In the genomic region with DNA sequence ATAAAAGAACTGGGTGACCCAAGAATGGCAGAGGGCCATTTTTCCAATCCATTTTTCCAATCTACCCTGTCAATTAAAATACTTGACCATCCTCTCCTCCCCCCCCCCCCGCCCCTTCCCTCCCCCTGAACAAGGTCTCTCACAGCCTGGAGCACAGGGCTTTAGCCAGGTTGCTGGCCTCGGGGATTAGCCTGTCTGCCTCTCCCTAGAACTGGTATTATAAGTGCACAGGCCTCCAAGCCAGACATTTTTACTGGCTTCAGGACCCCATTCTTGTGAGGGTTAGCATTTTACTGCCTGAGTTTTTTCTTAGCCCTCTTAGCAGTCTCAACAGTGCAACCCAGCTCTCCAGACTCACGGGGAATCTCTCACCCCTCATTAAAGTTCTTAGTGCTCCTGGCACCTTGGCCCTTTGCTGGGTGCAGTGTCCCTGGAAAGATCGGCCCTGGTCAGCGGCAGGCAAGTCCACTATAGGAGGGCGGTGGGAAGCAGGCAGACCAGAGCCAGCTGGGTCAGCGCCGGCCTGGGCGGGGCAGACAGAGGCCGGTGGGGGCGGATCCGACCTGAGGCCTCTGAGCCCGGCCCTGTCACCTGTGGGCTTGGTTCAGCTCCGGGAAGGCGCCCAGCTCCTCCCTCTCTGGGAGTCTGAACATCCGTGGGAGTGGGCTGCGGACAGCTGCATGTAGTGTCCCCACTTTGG, we compare ENCODE assay signal across 9 mouse cellular contexts. TPM values are rescaled to one million over a fixed set of nuclear protein-coding genes. Genes with fewer than 3 reads are reported as not detected.
DNase-seq lines count a peak whose midpoint lies in the region; ATAC-seq and TF ChIP-seq lines count a peak whose summit lies in the region.
"Had no signal": no experiment of that assay in that cellular context is flagged by ENCODE, and none has a peak within 500 bp of the region (broad histone marks: within the 10 kb centered on the region; RNA-seq: fewer than 3 reads in every experiment).

TSS of gene Wdr72 (plus strand) at position 596 of the 700 bp plus-strand sequence.

- no peaks in the 10 kb centered on the region for H3K9me3 ChIP-seq in heart, embryonic 11.5 days (replicated peaks; ENCODE audit: control insufficient read depth, low read length)
- H3K9me3 ChIP-seq in hindbrain, embryonic 12.5 days (replicated peaks): no peaks in the 10 kb centered on the region
- H3K9me3 ChIP-seq in limb, embryonic 14.5 days (ENCODE audit: control insufficient read depth, low read length): no peaks in the 10 kb centered on the region
- no peaks in the 10 kb centered on the region for H3K9me3 ChIP-seq in midbrain, embryonic 15.5 days

- no peak for TF ChIP-seq POLR2A in limb, embryonic 14.5 days (IDR thresholded peaks at IDR 0.05; ENCODE audit: borderline replicate concordance, extremely low read depth, insufficient read depth, insufficient read length)

- peak within 1 kb of the TSS; percentile 40 for H3K4me3 ChIP-seq in heart, embryonic 11.5 days (ENCODE audit: low read depth, low read length)
- peak within 1 kb of the TSS; percentile 19 for H3K4me3 ChIP-seq in hindbrain, embryonic 12.5 days
- H3K4me3 ChIP-seq in limb, embryonic 14.5 days (replicated peaks; ENCODE audit: low read length): peak within 1 kb of the TSS; percentile 35
- H3K4me3 ChIP-seq in midbrain, embryonic 15.5 days: peak within 1 kb of the TSS; percentile 7; the same call in 1 of the 2 replicates

- no peaks in the 10 kb centered on the region for H3K27me3 ChIP-seq in heart, embryonic 11.5 days (ENCODE audit: control insufficient read depth, insufficient read depth, low read length)
- H3K27me3 ChIP-seq in hindbrain, embryonic 12.5 days: 0 out of 2 replicates have a peak, but pooled peaks cover 6% of the 10 kb centered on the region
- no peaks in the 10 kb centered on the region for H3K27me3 ChIP-seq in limb, embryonic 14.5 days (ENCODE audit: control insufficient read depth, insufficient read depth, low read length)
- no peaks in the 10 kb centered on the region; the same call in 1 of the 2 replicates for H3K27me3 ChIP-seq in midbrain, embryonic 15.5 days (replicated peaks)
- H3K27me3 ChIP-seq: CH12.LX had no signal

- peak; percentile 59 for ATAC-seq in heart, embryonic 11.5 days (replicated peaks; ENCODE audit: insufficient number of reproducible peaks, low FRiP score, low TSS enrichment)
- ATAC-seq in hindbrain, embryonic 12.5 days (ENCODE audit: low FRiP score): no peak
- ATAC-seq in limb, embryonic 14.5 days (ENCODE audit: low FRiP score, low read depth): peak; percentile 47; the same call in 1 of the 2 replicates
- no peak for ATAC-seq in midbrain, embryonic 15.5 days (replicated peaks)

- WGBS in heart, embryonic 11.5 days (ENCODE audit: insufficient replicate concordance): 4% methylated on average over 16 of the region's 17 CpGs
- 8% methylated on average over 16 of the region's 17 CpGs for WGBS in hindbrain, embryonic 12.5 days
- WGBS in limb, embryonic 14.5 days: 5% methylated on average over 16 of the region's 17 CpGs
- WGBS in midbrain, embryonic 15.5 days: 4% methylated on average over 17 of the region's 17 CpGs

- H3K9ac ChIP-seq in heart, embryonic 11.5 days (ENCODE audit: low read depth, low read length): 0 out of 2 replicates have a peak within 1 kb of the TSS, but pooled peaks have one; percentile 29
- H3K9ac ChIP-seq in hindbrain, embryonic 12.5 days: no peak within 1 kb of the TSS
- peak within 1 kb of the TSS; percentile 46; the same call in 1 of the 2 replicates for H3K9ac ChIP-seq in limb, embryonic 14.5 days (ENCODE audit: low read depth, low read length, severe bottlenecking)
- no peak within 1 kb of the TSS for H3K9ac ChIP-seq in midbrain, embryonic 15.5 days

- H3K4me1 ChIP-seq in heart, embryonic 11.5 days (ENCODE audit: control insufficient read depth, insufficient read depth, low read length): 0 out of 2 replicates have a peak, but pooled peaks cover 2% of the 10 kb centered on the region
- H3K4me1 ChIP-seq in hindbrain, embryonic 12.5 days: peaks cover 7% of the 10 kb centered on the region
- 0 out of 2 replicates have a peak, but pooled peaks cover 2% of the 10 kb centered on the region for H3K4me1 ChIP-seq in limb, embryonic 14.5 days (ENCODE audit: control insufficient read depth, insufficient read depth, low read length)
- H3K4me1 ChIP-seq in midbrain, embryonic 15.5 days: peaks cover 4% of the 10 kb centered on the region

- H3K4me2 ChIP-seq in heart, embryonic 11.5 days: peak within 1 kb of the TSS; percentile 71
- peak within 1 kb of the TSS; percentile 48 for H3K4me2 ChIP-seq in hindbrain, embryonic 12.5 days (replicated peaks)
- peak within 1 kb of the TSS; percentile 67 for H3K4me2 ChIP-seq in limb, embryonic 14.5 days (replicated peaks; ENCODE audit: low read depth, low read length, severe bottlenecking)
- peak within 1 kb of the TSS; percentile 32 for H3K4me2 ChIP-seq in midbrain, embryonic 15.5 days

- no peaks in the 10 kb centered on the region for H3K36me3 ChIP-seq in heart, embryonic 11.5 days (ENCODE audit: control insufficient read depth, insufficient read depth, low read length)
- H3K36me3 ChIP-seq in hindbrain, embryonic 12.5 days: no peaks in the 10 kb centered on the region
- no peaks in the 10 kb centered on the region for H3K36me3 ChIP-seq in limb, embryonic 14.5 days (ENCODE audit: control insufficient read depth, insufficient read depth, low read length)
- no peaks in the 10 kb centered on the region for H3K36me3 ChIP-seq in midbrain, embryonic 15.5 days (replicated peaks)

- no peak within 1 kb of the TSS for H3K27ac ChIP-seq in heart, embryonic 11.5 days (ENCODE audit: low read depth, low read length)
- no peak within 1 kb of the TSS for H3K27ac ChIP-seq in hindbrain, embryonic 12.5 days
- no peak within 1 kb of the TSS for H3K27ac ChIP-seq in limb, embryonic 14.5 days (replicated peaks; ENCODE audit: low read depth, low read length)
- no peak within 1 kb of the TSS for H3K27ac ChIP-seq in midbrain, embryonic 15.5 days

- no peak for DNase-seq in heart, postnatal 25 days (ENCODE audit: low spot score)
- no peak for DNase-seq in limb, embryonic 14.5 days (ENCODE audit: low spot score)
- DNase-seq in layer of hippocampus, postnatal 10 days (ENCODE audit: low spot score in 2 of 2): no peak
- no peak for DNase-seq in spleen, postnatal 4 days (ENCODE audit: low spot score in 2 of 2)
- no peak for DNase-seq in adrenal gland, postnatal 4 days (ENCODE audit: low spot score in 2 of 2)

- intact Hi-C loops in heart, postnatal 25 days (cut with DNase I): no loop called here

RNA-seq across cellular contexts. Expression of gene Wdr72, which starts in this region (rescaled TPM):
- polyA plus RNA-seq in heart, embryonic 11.5 days (2014; fragmentation: Nextera tagmentation; extraction: Ambion mirVana): 0.45 and 0.67 TPM in 2 replicates
- total RNA-seq in heart, postnatal 25 days (2021): under 1 TPM; 0.36 to 0.48 TPM
- polyA plus RNA-seq in hindbrain, embryonic 12.5 days (2016; fragmentation: Nextera tagmentation; extraction: Ambion mirVana): 0.56 and 0.69 TPM in 2 replicates
- 0.13 and 0.14 TPM in 2 replicates for polyA plus RNA-seq in limb, embryonic 14.5 days (2012; rRNA removed)
- polyA plus RNA-seq in limb, embryonic 14.5 days (2014; fragmentation: Nextera tagmentation; extraction: Ambion mirVana): 0.25 and 0.32 TPM in 2 replicates
- 0.35 and 0.61 TPM in 2 replicates for polyA plus RNA-seq in midbrain, embryonic 15.5 days (2015; fragmentation: Nextera tagmentation; extraction: Ambion mirVana)
- total RNA-seq in layer of hippocampus, postnatal 10 days (2021): under 1 TPM in 1 of 2 experiments, not detected in 1; 0.30 TPM
- total RNA-seq in adrenal gland, postnatal 4 days (2021): 1 to 10 TPM in 1 of 2 experiments, under 1 TPM in 1; 0.17 to 1.1 TPM

Comparison
In these comparisons a context has a peak if more than half of its experiments do, and no peak if none do; other contexts are left out.
1. Peak in ATAC-seq, H3K4me3 ChIP-seq, H3K9ac ChIP-seq and H3K4me2 ChIP-seq in heart, embryonic 11.5 days; RNA of the gene not detected or under 1 TPM.
2. Peak in ATAC-seq, H3K4me3 ChIP-seq, H3K9ac ChIP-seq and H3K4me2 ChIP-seq in limb, embryonic 14.5 days; RNA of the gene not detected or under 1 TPM.